Mouse (Mus musculus): ENCODE results near the gene Coq5. TPM values are rescaled to one million over a fixed set of nuclear protein-coding genes. Genes with fewer than 3 reads are reported as not detected.

Coq5 gene
- total and polyA plus RNA-seq, 3 experiments: 40.5 to 43.3 TPM; not detected in 1

DNA sequence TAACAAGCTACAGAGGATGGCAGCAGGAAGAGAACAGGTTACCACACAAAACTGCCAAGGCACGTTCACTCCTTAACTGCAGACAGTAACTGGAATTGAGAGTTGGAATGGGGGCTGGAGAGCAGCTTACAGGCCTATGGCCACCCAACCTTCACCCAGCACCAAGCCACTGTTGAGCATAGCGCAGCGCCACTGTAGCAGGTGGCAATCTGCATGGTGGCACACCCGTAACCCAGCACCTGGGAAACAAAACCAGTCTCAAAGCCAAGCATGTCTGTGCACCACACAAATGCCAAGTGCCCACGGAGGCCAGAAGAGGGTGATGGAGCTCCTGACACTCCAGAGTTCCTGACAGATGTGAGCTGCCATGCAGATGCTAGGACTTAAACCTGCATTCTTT is 13.1 kb upstream of the Coq5 start:
- Histone ChIP-seq H3K27ac (ENCODE audit: control insufficient read depth, low read depth, low read length) (no peak overlapping the region), H3K9ac (ENCODE audit: control insufficient read depth, low read depth, low read length, poor library complexity, severe bottlenecking) (no peak overlapping the region), H3K36me3 (ENCODE audit: control insufficient read depth in 1 of 2, insufficient read depth in 2 of 2, low read length in 2 of 2) (peaks cover 8 to 33% of the 10 kb centered on the region in 2 experiments; a peak in 3 of 4 replicates), H3K4me1 (ENCODE audit: control insufficient read depth in 1 of 2, insufficient read depth in 2 of 2, low read length in 2 of 2) (peaks cover 12 to 38% of the 10 kb centered on the region in 2 experiments), H3K79me2 (ENCODE audit: control insufficient read depth, insufficient read depth, low read length, poor library complexity) (peaks cover 55% of the 10 kb centered on the region), H3K9me3 (replicated peaks; ENCODE audit: insufficient read depth, low read length) (no peaks in the 10 kb centered on the region), H3K27me3 (ENCODE audit: control insufficient read depth in 1 of 2, insufficient read depth in 2 of 2, low read length in 2 of 2) (no peaks in the 10 kb centered on the region), H3K4me3 (ENCODE audit: control insufficient read depth in 1 of 2, insufficient read depth in 1 of 2, low read depth in 2 of 2, low read length in 2 of 2) (no peak overlapping the region)
- TF ChIP-seq MYC (IDR thresholded peaks at IDR 0.05; ENCODE audit: low read depth, low read length) (no peak), MAFK (IDR thresholded peaks at IDR 0.05; ENCODE audit: borderline replicate concordance, low read depth, low read length) (no peak), POLR2AphosphoS2 (IDR thresholded peaks at IDR 0.05; ENCODE audit: low read length) (no peak), HCFC1 (IDR thresholded peaks at IDR 0.05; ENCODE audit: low read depth, low read length) (no peak), RCOR1 (IDR thresholded peaks at IDR 0.05; ENCODE audit: low read depth, low read length) (no peak), MYB (IDR thresholded peaks at IDR 0.05; ENCODE audit: low read depth, low read length) (no peak), ZNF384 (IDR thresholded peaks at IDR 0.05; ENCODE audit: low read depth, low read length) (no peak), NRF1 (IDR thresholded peaks at IDR 0.05; ENCODE audit: insufficient read depth, low read depth, low read length, poor library complexity, severe bottlenecking) (no peak), ELF1 (IDR thresholded peaks at IDR 0.05; ENCODE audit: low read depth, low read length) (no peak), SIN3A (IDR thresholded peaks at IDR 0.05; ENCODE audit: low read length) (no peak), TCF12 (IDR thresholded peaks at IDR 0.05; ENCODE audit: low read depth, low read length) (no peak), CHD2 (IDR thresholded peaks at IDR 0.05; ENCODE audit: low read length) (no peak)
- DNase-seq (ENCODE audit: low read depth, low spot score): no peak

DNA sequence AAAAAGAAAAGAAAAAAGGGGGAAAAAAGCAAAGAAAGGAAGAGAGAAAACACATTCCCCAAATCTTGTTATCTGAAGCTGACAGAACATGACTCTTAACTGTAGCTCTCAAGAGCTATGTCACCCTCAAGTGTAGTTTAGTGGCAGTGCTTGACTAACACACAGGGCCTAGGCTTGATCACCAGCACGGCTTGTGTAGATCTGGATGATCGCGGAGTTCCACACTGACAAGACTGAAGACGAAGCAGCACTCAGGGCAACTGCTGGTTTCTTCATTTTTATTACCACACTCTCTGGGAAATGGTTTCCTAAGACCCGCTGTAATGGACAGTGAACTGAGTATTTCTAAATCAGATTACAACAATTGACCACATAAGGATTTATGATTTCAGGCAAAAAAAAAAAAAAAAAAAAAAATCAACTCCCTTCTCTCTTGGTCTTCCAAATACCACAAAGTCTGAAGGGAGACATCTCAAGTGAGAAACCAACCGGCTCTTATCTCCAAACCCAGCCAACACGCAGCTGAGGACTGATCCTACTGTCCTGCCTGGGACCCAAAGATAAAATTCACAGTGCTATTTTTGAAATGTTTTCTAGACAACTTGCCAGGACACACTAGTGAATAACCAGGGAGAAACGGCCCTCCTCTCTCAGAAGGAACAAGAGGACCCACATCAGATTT is 12.5 kb upstream of the Coq5 start:
- peaks cover 61% of the 10 kb centered on the region for H3K79me2 ChIP-seq (ENCODE audit: control insufficient read depth, insufficient read depth, low read length, poor library complexity)
- peaks cover 12 to 38% of the 10 kb centered on the region in 2 experiments for H3K4me1 ChIP-seq (ENCODE audit: control insufficient read depth in 1 of 2, insufficient read depth in 2 of 2, low read length in 2 of 2)
- H3K9me3 ChIP-seq (replicated peaks; ENCODE audit: insufficient read depth, low read length): no peaks in the 10 kb centered on the region
- no peak overlapping the region for H3K9ac ChIP-seq (ENCODE audit: control insufficient read depth, low read depth, low read length, poor library complexity, severe bottlenecking)
- no peaks in the 10 kb centered on the region for H3K27me3 ChIP-seq (ENCODE audit: control insufficient read depth in 1 of 2, insufficient read depth in 2 of 2, low read length in 2 of 2)
- H3K27ac ChIP-seq (ENCODE audit: control insufficient read depth, low read depth, low read length): peak overlapping the region; percentile 20; the same call in 1 of the 2 replicates
- H3K4me3 ChIP-seq (ENCODE audit: control insufficient read depth in 1 of 2, insufficient read depth in 1 of 2, low read depth in 2 of 2, low read length in 2 of 2): no peak overlapping the region
- peak; percentile 89 for DNase-seq (ENCODE audit: low read depth, low spot score)
- H3K36me3 ChIP-seq (ENCODE audit: control insufficient read depth in 1 of 2, insufficient read depth in 2 of 2, low read length in 2 of 2): peaks cover 8 to 33% of the 10 kb centered on the region in 2 experiments; a peak in 3 of 4 replicates
- no peak for TF ChIP-seq POLR2A (IDR thresholded peaks at IDR 0.05; ENCODE audit: control insufficient read depth in 1 of 2, insufficient read depth in 1 of 2, low read depth in 1 of 2, low read length in 2 of 2, poor library complexity in 1 of 2)
- TF ChIP-seq TAL1 (IDR thresholded peaks at IDR 0.05; ENCODE audit: low read length): peak; percentile 99
- peak; percentile 88 for TF ChIP-seq BHLHE40 (IDR thresholded peaks at IDR 0.05; ENCODE audit: borderline replicate concordance, low read depth, low read length)
- TF ChIP-seq POLR2AphosphoS2 (IDR thresholded peaks at IDR 0.05; ENCODE audit: low read length): peak; percentile 62; the same call in 1 of the 2 replicates
- TF ChIP-seq POLR2AphosphoS5 (IDR thresholded peaks at IDR 0.05; ENCODE audit: borderline replicate concordance, low read depth, low read length): no peak
- no peak for TF ChIP-seq ZKSCAN1 (IDR thresholded peaks at IDR 0.05; ENCODE audit: low read depth, low read length)
- no peak for TF ChIP-seq MAX (IDR thresholded peaks at IDR 0.05; ENCODE audit: low read length)
- TF ChIP-seq GATA1 (IDR thresholded peaks at IDR 0.05; ENCODE audit: low read depth, low read length): peak; percentile 99
- TF ChIP-seq TBP (IDR thresholded peaks at IDR 0.05; ENCODE audit: low read depth, low read length): 0 out of 2 replicates have a peak, but pooled peaks have one; percentile 11
- peak; percentile 17; the same call in 1 of the 2 replicates for TF ChIP-seq ZC3H11A (IDR thresholded peaks at IDR 0.05; ENCODE audit: low read depth, low read length)
- TF ChIP-seq MYC (IDR thresholded peaks at IDR 0.05; ENCODE audit: low read depth, low read length): peak; percentile 74
- TF ChIP-seq USF2 (IDR thresholded peaks at IDR 0.05; ENCODE audit: borderline replicate concordance in 1 of 2, insufficient read depth in 1 of 2, low read depth in 1 of 2, low read length in 2 of 2): no peak
- TF ChIP-seq EP300 (IDR thresholded peaks at IDR 0.05; ENCODE audit: low read depth in 1 of 2, low read length in 2 of 2): peak; percentile 95 to 97
- 0 out of 2 replicates have a peak, but pooled peaks have one; percentile 44 for TF ChIP-seq ELF1 (IDR thresholded peaks at IDR 0.05; ENCODE audit: low read depth, low read length)
- peak; percentile 80 for TF ChIP-seq MYB (IDR thresholded peaks at IDR 0.05; ENCODE audit: low read depth, low read length)
- peak; percentile 91; the same call in 1 of the 2 replicates for TF ChIP-seq MAFK (IDR thresholded peaks at IDR 0.05; ENCODE audit: borderline replicate concordance, low read depth, low read length)
- TF ChIP-seq NRF1 (IDR thresholded peaks at IDR 0.05; ENCODE audit: insufficient read depth, low read depth, low read length, poor library complexity, severe bottlenecking): 0 out of 2 replicates have a peak, but pooled peaks have one; percentile 11
- peak; percentile 63; the same call in 1 of the 2 replicates for TF ChIP-seq MAZ (IDR thresholded peaks at IDR 0.05; ENCODE audit: low read depth, low read length)
- peak; percentile 100 for TF ChIP-seq TCF12 (IDR thresholded peaks at IDR 0.05; ENCODE audit: low read depth, low read length)
- peak; percentile 8; the same call in 1 of the 2 replicates for TF ChIP-seq USF1 (IDR thresholded peaks at IDR 0.05; ENCODE audit: low read depth, low read length)
- no peak for TF ChIP-seq CHD1 (IDR thresholded peaks at IDR 0.05; ENCODE audit: low read depth, low read length)
- TF ChIP-seq E2F4 (IDR thresholded peaks at IDR 0.05; ENCODE audit: borderline replicate concordance, low read depth, low read length): no peak
- TF ChIP-seq RCOR1 (IDR thresholded peaks at IDR 0.05; ENCODE audit: low read depth, low read length): peak; percentile 99

Data from MEL (cell line).